ENCODE assay signal across 23 mouse cellular contexts in genomic region chr7:123354851-123355250, GRCm38 (mm10). TPM values are rescaled to one million over a fixed set of nuclear protein-coding genes. Genes with fewer than 3 reads are reported as not detected.
A peak's percentile ranks its signal among the peaks of the same experiment; 100 is the strongest.
DNase-seq lines count a peak whose midpoint lies in the region; ATAC-seq and TF ChIP-seq lines count a peak whose summit lies in the region.
"Had no signal": no experiment of that assay in that cellular context is flagged by ENCODE, and none has a peak within 500 bp of the region (broad histone marks: within the 10 kb centered on the region; RNA-seq: fewer than 3 reads in every experiment).

No protein-coding gene starts in this region.

- peaks cover 56% of the 10 kb centered on the region for H3K4me1 ChIP-seq in liver, embryonic 16.5 days (ENCODE audit: control insufficient read depth, low read depth, low read length)
- H3K4me1 ChIP-seq in kidney, adult 2 months (ENCODE audit: control insufficient read depth, insufficient read depth, low read length): peaks cover 17% of the 10 kb centered on the region
- no peaks in the 10 kb centered on the region for H3K4me1 ChIP-seq in forebrain, postnatal 0 days (ENCODE audit: insufficient read depth)
- H3K4me1 ChIP-seq: embryonic facial prominence, embryonic 12.5 days; hindbrain, embryonic 15.5 days had no signal

- no peaks in the 10 kb centered on the region for H3K27me3 ChIP-seq in liver, embryonic 16.5 days (ENCODE audit: control insufficient read depth, insufficient read depth, low read depth, low read length)
- no peaks in the 10 kb centered on the region for H3K27me3 ChIP-seq in kidney, adult 2 months (replicated peaks; ENCODE audit: control insufficient read depth, insufficient read depth, low read length)
- H3K27me3 ChIP-seq in forebrain, postnatal 0 days (ENCODE audit: insufficient read depth, low read length): no peaks in the 10 kb centered on the region
- H3K27me3 ChIP-seq: embryonic facial prominence, embryonic 12.5 days; heart, embryonic 15.5 days; hindbrain, embryonic 15.5 days; intestine, embryonic 15.5 days; limb, embryonic 12.5 days had no signal

- H3K9me3 ChIP-seq in liver, embryonic 16.5 days (replicated peaks; ENCODE audit: control insufficient read depth, low read length): no peaks in the 10 kb centered on the region
- no peaks in the 10 kb centered on the region for H3K9me3 ChIP-seq in forebrain, postnatal 0 days (ENCODE audit: low read length)
- H3K9me3 ChIP-seq: embryonic facial prominence, embryonic 12.5 days; heart, embryonic 15.5 days; hindbrain, embryonic 15.5 days; intestine, embryonic 15.5 days; limb, embryonic 12.5 days; midbrain, embryonic 10.5 days had no signal

- WGBS in liver, embryonic 16.5 days (ENCODE audit: insufficient replicate concordance): 63% methylated on average over 2 of the region's 2 CpGs
- WGBS in kidney, adult 2 months: 90% methylated on average over 2 of the region's 2 CpGs
- WGBS in forebrain, postnatal 0 days: 93% methylated on average over 2 of the region's 2 CpGs

- no peak overlapping the region for H3K9ac ChIP-seq in liver, embryonic 16.5 days (ENCODE audit: low read depth, low read length)
- no peak overlapping the region for H3K9ac ChIP-seq in forebrain, postnatal 0 days
- H3K9ac ChIP-seq: embryonic facial prominence, embryonic 12.5 days; heart, embryonic 15.5 days; hindbrain, embryonic 15.5 days; intestine, embryonic 15.5 days; limb, embryonic 12.5 days; lung, embryonic 14.5 days had no signal

- H3K36me3 ChIP-seq in liver, embryonic 16.5 days (ENCODE audit: control insufficient read depth, insufficient read depth): peaks cover 5% of the 10 kb centered on the region; the same call in 1 of the 2 replicates
- H3K36me3 ChIP-seq in kidney, adult 2 months (ENCODE audit: control insufficient read depth, insufficient read depth, low read length): no peaks in the 10 kb centered on the region
- no peaks in the 10 kb centered on the region for H3K36me3 ChIP-seq in forebrain, postnatal 0 days (ENCODE audit: insufficient read depth)
- H3K36me3 ChIP-seq: embryonic facial prominence, embryonic 12.5 days; heart, embryonic 15.5 days; hindbrain, embryonic 15.5 days; intestine, embryonic 15.5 days; limb, embryonic 12.5 days had no signal

- no peak overlapping the region for H3K4me2 ChIP-seq in liver, embryonic 16.5 days (ENCODE audit: low read depth, low read length)
- no peak overlapping the region for H3K4me2 ChIP-seq in forebrain, postnatal 0 days (ENCODE audit: low read depth)
- H3K4me2 ChIP-seq: embryonic facial prominence, embryonic 12.5 days; heart, embryonic 15.5 days; hindbrain, embryonic 15.5 days; limb, embryonic 12.5 days; lung, embryonic 14.5 days had no signal

- H3K27ac ChIP-seq in liver, embryonic 16.5 days (ENCODE audit: low read length): 0 out of 2 replicates have a peak overlapping the region, but pooled peaks have one; percentile 13
- no peak overlapping the region for H3K27ac ChIP-seq in kidney, adult 2 months (ENCODE audit: insufficient read depth, low read depth, low read length)
- H3K27ac ChIP-seq in forebrain, postnatal 0 days (ENCODE audit: low read depth, low read length): no peak overlapping the region
- H3K27ac ChIP-seq: embryonic facial prominence, embryonic 12.5 days; heart, embryonic 15.5 days; hindbrain, embryonic 15.5 days; intestine, embryonic 15.5 days; limb, embryonic 12.5 days; midbrain, embryonic 10.5 days had no signal

- H3K4me3 ChIP-seq in liver, embryonic 16.5 days (ENCODE audit: low read depth, low read length): no peak overlapping the region
- no peak overlapping the region for H3K4me3 ChIP-seq in kidney, adult 2 months (ENCODE audit: insufficient read depth, low read depth, low read length)
- H3K4me3 ChIP-seq in forebrain, postnatal 0 days (ENCODE audit: low read depth, low read length): no peak overlapping the region
- H3K4me3 ChIP-seq: embryonic facial prominence, embryonic 12.5 days; heart, embryonic 15.5 days; hindbrain, embryonic 15.5 days; intestine, embryonic 15.5 days; limb, embryonic 12.5 days; midbrain, embryonic 10.5 days had no signal

- no peak for TF ChIP-seq CTCF in kidney, adult 2 months (conservative IDR thresholded peaks at IDR 0.05; ENCODE audit: insufficient read depth, insufficient read length, low read depth, low read length)
- TF ChIP-seq CTCF in forebrain, postnatal 0 days (IDR thresholded peaks at IDR 0.05; ENCODE audit: low read depth): no peak

- ATAC-seq in CD4-positive, CD25-positive, alpha-beta regulatory T cell, adult 4 months: no peak
- peak; percentile 46 for ATAC-seq in activated CD4-positive, CD25-positive, alpha-beta regulatory T cell, adult 4 months
- no peak for ATAC-seq in liver, embryonic 16.5 days (ENCODE audit: low read depth)
- ATAC-seq in forebrain, postnatal 0 days: no peak

- no peak for TF ChIP-seq POLR2A in kidney, adult 2 months (IDR thresholded peaks at IDR 0.05; ENCODE audit: low read depth, low read length)

- DNase-seq in CD4-positive, CD25-positive, alpha-beta regulatory T cell, adult 2 months (ENCODE audit: low read depth, low spot score): peak; percentile 35
- DNase-seq in 416B (ENCODE audit: low read depth): peak; percentile 50
- DNase-seq in c-Kit-positive CD71-positive TER-119-positive erythroid progenitor cells, embryonic 14.5 days (ENCODE audit: low spot score): no peak
- DNase-seq in kidney, adult 2 months: no peak
- DNase-seq in forebrain, postnatal 0 days: no peak
- DNase-seq: adrenal gland, postnatal 36 days; cerebellum, adult 11 months; cerebellum, postnatal 10 days; heart, postnatal 4 days; kidney, postnatal 25 days; layer of hippocampus, postnatal 36 days; lung, embryonic 14.5 days; lung, postnatal 36 days; spleen, adult 18-20 months had no signal

RNA-seq across cellular contexts. Expression of gene Lcmt1, which starts 14.7 kb away (rescaled TPM):
- 10 to 100 TPM; 25.5 to 32.4 TPM for polyA plus RNA-seq in CD4-positive, CD25-positive, alpha-beta regulatory T cell, adult 4 months (2017; shearing (Covaris generic))
- 10 to 100 TPM; 31.9 to 37.4 TPM for polyA plus RNA-seq in activated CD4-positive, CD25-positive, alpha-beta regulatory T cell, adult 4 months (2017; shearing (Covaris generic))
- polyA plus RNA-seq in liver, embryonic 16.5 days (2015; fragmentation: Nextera tagmentation; extraction: Ambion mirVana): 18.4 and 19.8 TPM in 2 replicates
- polyA plus RNA-seq in kidney, adult 2 months (2012; rRNA removed): 26.9 and 29.9 TPM in 2 replicates
- 93.1 and 105 TPM in 2 replicates for total RNA-seq in forebrain, postnatal 0 days (2014; rRNA removed)
- polyA plus RNA-seq in forebrain, postnatal 0 days (2015; fragmentation: Nextera tagmentation; extraction: Ambion mirVana): 118 and 122 TPM in 2 replicates

RNA-seq across cellular contexts. Expression of gene Arhgap17, which starts 14.9 kb away (rescaled TPM):
- 10 to 100 TPM; 22.5 to 22.7 TPM for polyA plus RNA-seq in CD4-positive, CD25-positive, alpha-beta regulatory T cell, adult 4 months (2017; shearing (Covaris generic))
- polyA plus RNA-seq in activated CD4-positive, CD25-positive, alpha-beta regulatory T cell, adult 4 months (2017; shearing (Covaris generic)): 10 to 100 TPM; 17.8 to 24.4 TPM
- polyA plus RNA-seq in liver, embryonic 16.5 days (2015; fragmentation: Nextera tagmentation; extraction: Ambion mirVana): 8.8 and 10.1 TPM in 2 replicates
- 20.0 and 21.0 TPM in 2 replicates for polyA plus RNA-seq in kidney, adult 2 months (2012; rRNA removed)
- total RNA-seq in forebrain, postnatal 0 days (2014; rRNA removed): 6.0 and 8.1 TPM in 2 replicates
- 5.2 and 5.4 TPM in 2 replicates for polyA plus RNA-seq in forebrain, postnatal 0 days (2015; fragmentation: Nextera tagmentation; extraction: Ambion mirVana)

Comparison
In these comparisons a context has a peak if more than half of its experiments do, and no peak if none do; other contexts are left out.
1. DNase-seq: peak in CD4-positive, CD25-positive, alpha-beta regulatory T cell, adult 2 months (single experiment) and 416B (single experiment); none in c-Kit-positive CD71-positive TER-119-positive erythroid progenitor cells, embryonic 14.5 days (single experiment), kidney, adult 2 months (single experiment) and forebrain, postnatal 0 days (single experiment).